Mouse (Mus musculus): Measurements from ENCODE around the gene Spaca6. TPM values are rescaled to one million over a fixed set of nuclear protein-coding genes. Genes with fewer than 3 reads are reported as not detected.

The Spaca6 gene
- polyA plus RNA-seq, 1 experiment: 11.2 TPM

DNA sequence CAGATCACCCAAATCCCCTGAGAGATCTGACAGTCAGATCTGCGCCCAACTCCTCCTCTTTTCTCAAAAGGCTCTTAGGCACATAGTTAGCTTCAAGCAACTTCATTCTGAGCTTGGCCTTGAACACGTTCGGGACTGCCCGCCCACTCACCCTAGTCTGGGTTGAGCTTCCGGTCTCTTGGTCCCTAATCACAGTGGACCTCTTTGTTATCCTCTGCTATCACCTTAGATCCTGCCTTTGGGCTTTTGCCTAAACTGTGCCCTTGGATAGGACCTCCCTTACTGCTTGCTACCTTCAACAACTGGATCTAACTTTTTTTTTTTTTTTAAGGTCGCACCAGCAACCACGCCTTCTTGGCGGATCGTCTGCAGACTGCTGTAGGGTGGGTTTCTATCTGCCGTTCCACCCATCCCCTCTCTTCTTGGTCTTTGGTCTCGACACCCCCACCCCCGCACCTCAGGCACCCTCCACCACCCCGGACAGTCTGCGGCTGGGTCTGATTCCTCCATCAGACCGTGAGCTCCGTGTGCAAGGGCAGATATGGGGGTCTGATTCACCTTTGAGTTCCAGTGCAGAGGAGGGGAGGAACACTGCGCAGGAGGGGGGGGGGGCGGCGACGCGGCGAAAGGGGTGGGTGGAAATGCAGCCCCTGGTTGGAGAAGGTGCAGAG lies 902 bp upstream of the Spaca6 start:
- TF ChIP-seq CEBPB (IDR thresholded peaks at IDR 0.05; ENCODE audit: low read depth) (no peak), MAX (IDR thresholded peaks at IDR 0.05) (peak; percentile 59)
- H3K4me3 ChIP-seq (ENCODE audit: insufficient read depth, poor library complexity, severe bottlenecking): peak overlapping the region; percentile 87
- H3ac ChIP-seq (ENCODE audit: control insufficient read depth, insufficient read length, low read depth): peak overlapping the region; percentile 79
- peaks cover 65% of the 10 kb centered on the region for H3K79me2 ChIP-seq (ENCODE audit: control insufficient read depth, insufficient read depth)
- H3K79me3 ChIP-seq (ENCODE audit: low read depth): peaks cover 41% of the 10 kb centered on the region
- no peaks in the 10 kb centered on the region for H3K27me3 ChIP-seq (ENCODE audit: control insufficient read depth, insufficient read depth, insufficient read length)
- H3K36me3 ChIP-seq (ENCODE audit: control insufficient read depth, insufficient read depth): peaks cover 19% of the 10 kb centered on the region

DNA sequence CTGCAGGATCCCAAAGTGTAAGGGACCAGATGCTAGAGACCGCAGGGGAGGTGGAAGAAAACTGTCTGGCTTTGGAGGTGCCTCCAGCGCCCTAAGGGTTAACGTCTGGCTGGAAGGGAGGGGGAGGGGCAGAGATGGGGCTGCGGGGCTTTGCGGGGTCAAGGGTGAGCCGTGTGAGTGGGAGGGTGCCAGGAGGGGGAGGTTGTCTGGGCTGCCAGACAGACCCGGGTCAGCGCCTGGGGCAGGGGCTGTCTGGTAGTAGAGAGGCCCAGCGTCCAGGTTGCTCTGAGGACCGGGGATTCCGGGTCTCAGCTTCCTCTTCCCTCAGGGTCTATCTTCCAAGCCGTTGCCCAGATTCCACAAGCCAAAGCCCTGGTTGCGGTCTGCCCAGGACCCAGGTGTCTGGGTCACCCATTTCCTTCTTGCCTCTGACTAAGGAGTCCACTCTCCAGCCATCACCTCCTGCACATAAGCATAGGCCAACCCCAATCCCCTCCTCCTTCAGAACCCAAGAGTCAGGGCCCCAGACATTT lies 766 bp downstream of the Spaca6 start:
- H3K36me3 ChIP-seq (ENCODE audit: control insufficient read depth, insufficient read depth): peaks cover 35% of the 10 kb centered on the region
- H3K79me2 ChIP-seq (ENCODE audit: control insufficient read depth, insufficient read depth): peaks cover 81% of the 10 kb centered on the region
- no peaks in the 10 kb centered on the region for H3K27me3 ChIP-seq (ENCODE audit: control insufficient read depth, insufficient read depth, insufficient read length)
- peak overlapping the region; percentile 87 for H3K4me3 ChIP-seq (ENCODE audit: insufficient read depth, poor library complexity, severe bottlenecking)
- TF ChIP-seq MAX (IDR thresholded peaks at IDR 0.05) (no peak), FOSL1 (IDR thresholded peaks at IDR 0.05; ENCODE audit: insufficient read depth, low read length, poor library complexity, severe bottlenecking) (no peak), MYOD1 (IDR thresholded peaks at IDR 0.05; ENCODE audit: control insufficient read depth, insufficient read length, low read depth) (no peak), CEBPB (IDR thresholded peaks at IDR 0.05; ENCODE audit: low read depth) (no peak), CTCF (IDR thresholded peaks at IDR 0.05; ENCODE audit: control insufficient read depth, insufficient read depth, insufficient read length) (no peak), USF1 (IDR thresholded peaks at IDR 0.05; ENCODE audit: low read depth) (no peak), MYOG (IDR thresholded peaks at IDR 0.05; ENCODE audit: control insufficient read depth, extremely low read depth, insufficient read length) (no peak)
- peaks cover 57% of the 10 kb centered on the region for H3K79me3 ChIP-seq (ENCODE audit: low read depth)
- H3ac ChIP-seq (ENCODE audit: control insufficient read depth, insufficient read length, low read depth): peak overlapping the region; percentile 94

- H3ac ChIP-seq (ENCODE audit: control insufficient read depth, insufficient read length, low read depth): peak overlapping the region; percentile 94
- H3K79me3 ChIP-seq (ENCODE audit: low read depth): peaks cover 64% of the 10 kb centered on the region
- H3K27me3 ChIP-seq (ENCODE audit: control insufficient read depth, insufficient read depth, insufficient read length): no peaks in the 10 kb centered on the region
- peaks cover 42% of the 10 kb centered on the region for H3K36me3 ChIP-seq (ENCODE audit: control insufficient read depth, insufficient read depth)
- peak overlapping the region; percentile 87 for H3K4me3 ChIP-seq (ENCODE audit: insufficient read depth, poor library complexity, severe bottlenecking)
- H3K79me2 ChIP-seq (ENCODE audit: control insufficient read depth, insufficient read depth): peaks cover 88% of the 10 kb centered on the region
- TF ChIP-seq MYOG (IDR thresholded peaks at IDR 0.05; ENCODE audit: control insufficient read depth, extremely low read depth, insufficient read length) (no peak), MYOD1 (IDR thresholded peaks at IDR 0.05; ENCODE audit: control insufficient read depth, insufficient read length, low read depth) (no peak), MAX (IDR thresholded peaks at IDR 0.05) (no peak), CEBPB (IDR thresholded peaks at IDR 0.05; ENCODE audit: low read depth) (no peak), USF1 (IDR thresholded peaks at IDR 0.05; ENCODE audit: low read depth) (no peak), CTCF (IDR thresholded peaks at IDR 0.05; ENCODE audit: control insufficient read depth, insufficient read depth, insufficient read length) (no peak), FOSL1 (IDR thresholded peaks at IDR 0.05; ENCODE audit: insufficient read depth, low read length, poor library complexity, severe bottlenecking) (no peak)
These were observed 1.4 kb downstream of the Spaca6 start for GRCm38 (mm10) chr17:17828191-17828981.

DNA sequence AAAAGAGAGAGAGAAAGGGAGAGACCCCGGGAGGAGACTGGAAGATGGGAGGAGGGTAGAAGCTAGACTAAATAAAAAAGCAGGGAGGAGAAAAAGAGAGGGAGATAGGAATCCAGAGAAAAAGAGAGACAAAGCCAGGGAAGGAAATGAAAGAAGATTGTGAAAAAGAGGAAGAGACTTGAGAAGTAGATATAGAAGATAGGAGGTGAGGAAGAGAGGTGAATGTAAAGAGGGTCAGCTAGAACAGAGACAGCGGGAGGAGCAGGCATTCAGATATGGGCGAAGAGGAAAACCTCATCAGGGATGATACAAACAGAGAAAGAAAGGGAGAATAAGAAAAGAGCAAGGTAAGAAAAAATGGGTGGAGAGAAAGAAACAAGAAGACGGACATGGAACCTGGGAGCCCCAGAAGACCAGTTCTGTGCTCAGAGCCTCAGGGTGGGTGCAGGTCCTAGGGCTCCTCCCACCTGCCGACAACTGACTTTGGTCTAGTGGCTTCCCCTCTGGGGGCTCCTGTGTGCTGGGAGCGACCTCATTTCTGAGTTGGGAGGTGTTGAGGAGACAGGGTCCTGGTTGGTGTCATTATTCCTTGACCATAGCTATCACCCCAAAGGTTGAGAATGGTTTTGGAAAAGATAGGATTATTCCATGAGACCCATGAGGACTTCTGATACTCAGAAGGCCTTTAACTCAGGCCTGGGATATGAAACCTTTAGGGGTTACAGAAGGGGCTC lies 2.3 kb downstream of the Spaca6 start:
- H3K36me3 ChIP-seq (ENCODE audit: control insufficient read depth, insufficient read depth): peaks cover 50% of the 10 kb centered on the region
- H3K79me2 ChIP-seq (ENCODE audit: control insufficient read depth, insufficient read depth): peaks cover 96% of the 10 kb centered on the region
- H3K4me3 ChIP-seq (ENCODE audit: insufficient read depth, poor library complexity, severe bottlenecking): peak overlapping the region; percentile 87
- H3K27me3 ChIP-seq (ENCODE audit: control insufficient read depth, insufficient read depth, insufficient read length): no peaks in the 10 kb centered on the region
- peak overlapping the region; percentile 63 for H3ac ChIP-seq (ENCODE audit: control insufficient read depth, insufficient read length, low read depth)
- TF ChIP-seq CEBPB (IDR thresholded peaks at IDR 0.05; ENCODE audit: low read depth) (no peak), MYOD1 (IDR thresholded peaks at IDR 0.05; ENCODE audit: control insufficient read depth, insufficient read length, low read depth) (no peak), CTCF (IDR thresholded peaks at IDR 0.05; ENCODE audit: control insufficient read depth, insufficient read depth, insufficient read length) (no peak), MYOG (IDR thresholded peaks at IDR 0.05; ENCODE audit: control insufficient read depth, extremely low read depth, insufficient read length) (no peak), MAX (IDR thresholded peaks at IDR 0.05) (no peak)
- peaks cover 72% of the 10 kb centered on the region for H3K79me3 ChIP-seq (ENCODE audit: low read depth)

DNA sequence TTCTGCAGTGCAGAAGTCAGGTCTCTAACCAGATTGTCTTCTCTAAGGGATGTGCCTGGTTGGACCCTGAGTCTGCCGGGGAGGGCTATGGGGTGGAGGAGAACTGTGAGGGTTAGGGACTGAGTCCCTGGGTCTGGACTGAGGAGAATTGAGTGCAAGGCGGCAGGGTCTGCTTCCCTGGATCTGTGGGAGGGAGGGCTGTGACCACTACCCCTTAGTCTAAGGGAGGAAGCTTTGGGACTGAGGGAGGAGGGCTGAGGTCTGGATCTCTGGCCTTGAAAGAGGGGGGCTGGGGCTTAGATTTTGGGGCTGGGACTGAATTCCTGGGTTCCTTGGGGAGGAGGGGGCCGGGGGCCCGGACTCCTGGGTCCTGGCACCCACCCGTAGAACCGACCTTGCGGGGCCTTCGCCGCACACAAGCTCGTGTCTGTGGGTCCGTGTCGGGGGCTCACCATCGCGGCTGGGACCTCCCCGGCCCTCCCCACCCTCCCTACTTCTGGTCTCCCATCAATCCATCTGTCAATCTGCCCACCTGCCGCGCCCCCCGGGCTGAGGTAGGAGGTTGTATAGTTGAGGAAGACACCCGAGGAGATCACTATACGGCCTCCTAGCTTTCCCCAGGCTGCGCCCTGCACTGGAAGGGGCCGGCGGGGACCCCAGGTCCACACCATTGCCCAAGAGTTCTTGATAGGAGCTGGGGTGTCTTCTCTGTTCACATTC lies 3.0 kb downstream of the Spaca6 start:
- H3K27me3 ChIP-seq (ENCODE audit: control insufficient read depth, insufficient read depth, insufficient read length): no peaks in the 10 kb centered on the region
- peaks cover 99% of the 10 kb centered on the region for H3K79me2 ChIP-seq (ENCODE audit: control insufficient read depth, insufficient read depth)
- H3K4me3 ChIP-seq (ENCODE audit: insufficient read depth, poor library complexity, severe bottlenecking): peak overlapping the region; percentile 87
- TF ChIP-seq FOSL1 (IDR thresholded peaks at IDR 0.05; ENCODE audit: insufficient read depth, low read length, poor library complexity, severe bottlenecking) (no peak), CTCF (IDR thresholded peaks at IDR 0.05; ENCODE audit: control insufficient read depth, insufficient read depth, insufficient read length) (no peak), USF1 (IDR thresholded peaks at IDR 0.05; ENCODE audit: low read depth) (no peak), CEBPB (IDR thresholded peaks at IDR 0.05; ENCODE audit: low read depth) (no peak), MAX (IDR thresholded peaks at IDR 0.05) (no peak), MYOD1 (IDR thresholded peaks at IDR 0.05; ENCODE audit: control insufficient read depth, insufficient read length, low read depth) (no peak), MYOG (IDR thresholded peaks at IDR 0.05; ENCODE audit: control insufficient read depth, extremely low read depth, insufficient read length) (no peak)
- H3ac ChIP-seq (ENCODE audit: control insufficient read depth, insufficient read length, low read depth): peak overlapping the region; percentile 63
- peaks cover 79% of the 10 kb centered on the region for H3K79me3 ChIP-seq (ENCODE audit: low read depth)
- peaks cover 58% of the 10 kb centered on the region for H3K36me3 ChIP-seq (ENCODE audit: control insufficient read depth, insufficient read depth)

Measured in C2C12 (cell line).